Mouse (Mus musculus) forebrain, embryonic 16.5 days (tissue): Measurements from ENCODE around the gene Golga2. TPM values are rescaled to one million over a fixed set of nuclear protein-coding genes. Genes with fewer than 3 reads are reported as not detected.

ENCODE experiments used
- ATAC-seq: fragments of 200-750 bp; cut with Nextera tagmentation; 2 replicates; pipeline ENCODE4 v1.8.0; 2017; ENCODE audit warnings: mild to moderate bottlenecking, moderate library complexity
- H3K27ac ChIP-seq: fragments of 300-500 bp; sonication (generic); 2 replicates; pipeline ENCODE4 v1.5.1; 2014; ENCODE audit warnings: low read length, control low read depth
- H3K27me3 ChIP-seq: fragments of 300-500 bp; sonication (generic); replicated peaks from 2 replicates; pipeline ENCODE4 v1.6.1; 2014; ENCODE audit warnings: low read length; ENCODE audit not compliant: control insufficient read depth, insufficient read depth
- H3K36me3 ChIP-seq: fragments of 300-500 bp; sonication (generic); 2 replicates; pipeline ENCODE4 v1.6.1; 2014; ENCODE audit not compliant: control insufficient read depth, insufficient read depth
- H3K4me1 ChIP-seq: fragments of 300-500 bp; sonication (generic); replicated peaks from 2 replicates; pipeline ENCODE4 v1.6.1; 2014; ENCODE audit warnings: low read length; ENCODE audit not compliant: control insufficient read depth, insufficient read depth
- H3K4me2 ChIP-seq: fragments of 300-500 bp; sonication (generic); 2 replicates; pipeline ENCODE4 v1.6.1; 2014; ENCODE audit warnings: mild to moderate bottlenecking, low read length, control low read depth
- H3K4me3 ChIP-seq: fragments of 300-500 bp; sonication (generic); replicated peaks from 2 replicates; pipeline ENCODE4 v1.5.1; 2014; ENCODE audit warnings: mild to moderate bottlenecking, low read length, control low read depth
- H3K9ac ChIP-seq: fragments of 300-500 bp; sonication (generic); replicated peaks from 2 replicates; pipeline ENCODE4 v1.6.1; 2014; ENCODE audit warnings: low read depth, low read length, control low read depth
- H3K9me3 ChIP-seq: fragments of 300-500 bp; sonication (generic); 2 replicates; pipeline ENCODE4 v1.6.1; 2016; ENCODE audit warnings: low read length; ENCODE audit not compliant: control insufficient read depth
- WGBS: fragments of 180-500 bp; shearing (Covaris S2); extraction: QIAGEN DNeasy Blood & Tissue Kit; methylation state at CpG from one replicate; pipeline ENCODE4 v1.1.7; 2014; 5-methylcytosine and 5-hydroxymethylcytosine counted together
- polyA plus RNA-seq: library from polyadenylated mRNA; unstranded; fragments of >200 nt; fragmentation: Nextera tagmentation; extraction: Ambion mirVana; gene quantifications from 2 replicates; pipeline ENCODE4 v1.2.1, GENCODE M21; 2015

Gene Golga2
- polyA plus RNA-seq, 1 experiment from 2014 or later: 29.8 TPM

- ATAC-seq: no peak
- 37% methylated on average over 26 of the region's 26 CpGs for WGBS
- no peaks in the 10 kb centered on the region for H3K27me3 ChIP-seq
- H3K9me3 ChIP-seq: no peaks in the 10 kb centered on the region
- H3K27ac ChIP-seq: no peak overlapping the region
- no peaks in the 10 kb centered on the region for H3K36me3 ChIP-seq
- H3K4me3 ChIP-seq: no peak overlapping the region
- H3K4me2 ChIP-seq: no peak overlapping the region
- peaks cover 8% of the 10 kb centered on the region for H3K4me1 ChIP-seq
- H3K9ac ChIP-seq: no peak overlapping the region
Measured at GRCm38 (mm10) chr2:32339912-32340642, 52.9 kb downstream of the Golga2 start.

GRCm38 (mm10) chr2:32340836-32341633, 53.9 kb downstream of the Golga2 start:
- no peak overlapping the region for H3K9ac ChIP-seq
- no peak for ATAC-seq
- H3K27ac ChIP-seq: no peak overlapping the region
- H3K4me2 ChIP-seq: no peak overlapping the region
- H3K4me3 ChIP-seq: no peak overlapping the region
- 79% methylated on average over 13 of the region's 13 CpGs for WGBS
- no peaks in the 10 kb centered on the region for H3K36me3 ChIP-seq
- H3K9me3 ChIP-seq: no peaks in the 10 kb centered on the region
- no peaks in the 10 kb centered on the region for H3K27me3 ChIP-seq
- H3K4me1 ChIP-seq: peaks cover 8% of the 10 kb centered on the region

GRCm38 (mm10) chr2:32341634-32341939, 54.4 kb downstream of the Golga2 start:
- WGBS: 85% methylated on average over 4 of the region's 4 CpGs
- no peak overlapping the region for H3K4me2 ChIP-seq
- no peaks in the 10 kb centered on the region for H3K36me3 ChIP-seq
- peaks cover 8% of the 10 kb centered on the region for H3K4me1 ChIP-seq
- no peak for ATAC-seq
- H3K27ac ChIP-seq: no peak overlapping the region
- H3K9me3 ChIP-seq: no peaks in the 10 kb centered on the region
- H3K4me3 ChIP-seq: no peak overlapping the region
- no peak overlapping the region for H3K9ac ChIP-seq
- H3K27me3 ChIP-seq: no peaks in the 10 kb centered on the region

GRCm38 (mm10) chr2:32342039-32342438, 54.9 kb downstream of the Golga2 start:
- H3K9me3 ChIP-seq: no peaks in the 10 kb centered on the region
- no peak overlapping the region for H3K27ac ChIP-seq
- 78% methylated on average over 4 of the region's 4 CpGs for WGBS

DNA sequence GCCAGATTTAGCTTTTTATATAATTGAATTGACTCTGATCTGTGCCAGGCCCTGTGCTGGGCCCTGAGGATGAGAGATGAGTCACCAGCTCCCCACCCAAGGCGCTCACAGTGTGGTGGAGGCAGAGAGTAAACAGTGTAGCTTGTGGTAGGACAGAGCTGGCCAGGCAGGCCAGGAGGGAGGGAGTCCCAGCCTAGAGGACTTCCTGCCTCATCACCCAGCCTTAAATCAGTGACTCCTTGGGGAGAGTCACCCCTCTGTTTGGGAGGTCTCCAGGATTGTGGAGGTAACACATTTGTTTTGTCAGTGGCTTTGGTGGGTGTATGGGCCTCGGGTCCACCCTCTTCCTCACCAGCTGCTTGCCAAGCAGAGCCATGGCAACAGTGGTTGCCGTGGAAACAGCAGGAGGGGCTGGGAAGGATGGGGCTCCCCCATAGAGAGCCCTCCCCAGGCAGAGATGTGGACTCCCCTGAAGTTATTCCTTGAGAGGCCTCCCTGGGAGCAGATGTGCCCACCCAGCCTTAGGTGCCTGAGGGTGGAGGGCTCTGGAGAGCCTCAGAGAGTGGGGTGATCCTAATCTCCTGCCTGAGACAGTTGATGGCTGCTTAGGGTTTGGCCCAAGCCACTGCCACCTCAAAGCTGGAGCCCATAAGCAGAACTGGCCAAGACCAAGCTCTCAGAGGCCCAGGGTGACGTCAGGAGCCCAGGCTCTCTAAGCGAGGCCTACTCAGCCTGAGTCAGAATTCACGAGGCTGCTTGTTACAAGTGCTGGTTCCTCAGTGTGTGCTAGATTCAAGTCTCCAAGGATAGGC, 55.6 kb downstream of the Golga2 start:
- no peak overlapping the region for H3K4me2 ChIP-seq
- H3K9ac ChIP-seq: no peak overlapping the region

More at GRCm38 (mm10) chr2:32342039-32342438, 54.9 kb downstream of the Golga2 start:
- Histone ChIP-seq H3K4me3 (no peak overlapping the region), H3K9ac (no peak overlapping the region), H3K36me3 (no peaks in the 10 kb centered on the region), H3K4me2 (no peak overlapping the region), H3K4me1 (peaks cover 8% of the 10 kb centered on the region), H3K27me3 (no peaks in the 10 kb centered on the region)
- ATAC-seq: no peak

GRCm38 (mm10) chr2:32343351-32343671, 56.1 kb downstream of the Golga2 start:
- no peaks in the 10 kb centered on the region for H3K9me3 ChIP-seq
- no peak overlapping the region for H3K9ac ChIP-seq
- peaks cover 8% of the 10 kb centered on the region for H3K4me1 ChIP-seq
- no peaks in the 10 kb centered on the region for H3K36me3 ChIP-seq
- 94% methylated on average over 2 of the region's 2 CpGs for WGBS
- no peaks in the 10 kb centered on the region for H3K27me3 ChIP-seq
- no peak overlapping the region for H3K4me3 ChIP-seq
- no peak for ATAC-seq
- no peak overlapping the region for H3K27ac ChIP-seq
- H3K4me2 ChIP-seq: no peak overlapping the region

More for the DNA sequence above, 55.6 kb downstream of the Golga2 start:
- Histone ChIP-seq H3K4me1 (peaks cover 8% of the 10 kb centered on the region), H3K36me3 (no peaks in the 10 kb centered on the region), H3K27ac (no peak overlapping the region), H3K9me3 (no peaks in the 10 kb centered on the region), H3K27me3 (no peaks in the 10 kb centered on the region), H3K4me3 (no peak overlapping the region)
- peak; percentile 27; the same call in 1 of the 2 replicates for ATAC-seq
- 63% methylated on average over 6 of the region's 6 CpGs for WGBS

DNA sequence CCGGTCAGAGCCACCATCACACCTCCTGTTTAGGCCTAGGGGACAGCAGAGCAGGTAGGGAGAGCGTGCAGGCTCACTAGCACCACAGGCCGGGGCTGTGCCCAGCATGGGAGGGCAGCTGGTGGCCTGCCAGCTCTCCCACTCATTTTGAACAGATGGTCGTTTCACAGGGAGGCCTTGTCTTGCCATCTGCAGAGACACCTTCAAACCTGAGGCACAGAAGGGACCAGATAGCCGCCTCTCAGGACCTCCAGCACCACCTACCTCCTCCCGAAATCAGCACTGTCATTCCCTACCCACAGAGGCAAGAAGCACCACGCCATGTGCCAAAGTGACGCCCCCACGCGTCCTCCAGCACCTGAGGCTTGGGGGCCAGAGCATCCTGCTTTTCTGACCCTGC, 56.9 kb downstream of the Golga2 start:
- no peak overlapping the region for H3K27ac ChIP-seq
- 67% methylated on average over 10 of the region's 10 CpGs for WGBS

GRCm38 (mm10) chr2:32344598-32345321, 57.6 kb downstream of the Golga2 start:
- no peak overlapping the region for H3K9ac ChIP-seq
- no peaks in the 10 kb centered on the region for H3K36me3 ChIP-seq
- no peaks in the 10 kb centered on the region for H3K9me3 ChIP-seq
- 57% methylated on average over 14 of the region's 14 CpGs for WGBS
- peaks cover 8% of the 10 kb centered on the region for H3K4me1 ChIP-seq
- no peak overlapping the region for H3K4me3 ChIP-seq
- no peak for ATAC-seq
- H3K27ac ChIP-seq: no peak overlapping the region
- no peaks in the 10 kb centered on the region for H3K27me3 ChIP-seq
- H3K4me2 ChIP-seq: no peak overlapping the region

More for the DNA sequence above, 56.9 kb downstream of the Golga2 start:
- no peak overlapping the region for H3K9ac ChIP-seq
- H3K27me3 ChIP-seq: no peaks in the 10 kb centered on the region
- no peaks in the 10 kb centered on the region for H3K9me3 ChIP-seq
- H3K4me1 ChIP-seq: peaks cover 8% of the 10 kb centered on the region
- H3K36me3 ChIP-seq: no peaks in the 10 kb centered on the region
- no peak overlapping the region for H3K4me2 ChIP-seq
- H3K4me3 ChIP-seq: no peak overlapping the region
- ATAC-seq: 0 out of 2 replicates have a peak, but pooled peaks have one; percentile 32
